Mouse (Mus musculus) cortical plate, adult 2 months (tissue): ENCODE results near the gene Micu1. TPM values are rescaled to one million over a fixed set of nuclear protein-coding genes. Genes with fewer than 3 reads are reported as not detected.

ENCODE experiments used
- H3K27ac ChIP-seq: fragments of 200-500 bp; 2 replicates; pipeline ENCODE4 v1.5.1; 2012; ENCODE audit warnings: low read length, control low read depth, inconsistent platforms; ENCODE audit not compliant: insufficient read depth
- H3K4me1 ChIP-seq: fragments of 200-500 bp; 2 replicates; pipeline ENCODE4 v1.6.1; 2011; ENCODE audit warnings: low read length; ENCODE audit not compliant: control insufficient read depth, insufficient read depth
- H3K4me3 ChIP-seq: fragments of 200-500 bp; 2 replicates; pipeline ENCODE4 v1.5.1; 2011; ENCODE audit warnings: mild to moderate bottlenecking, low read length, control low read depth; ENCODE audit not compliant: insufficient read depth
- CTCF ChIP-seq: fragments of 200-500 bp; IDR thresholded peaks from 2 replicates; pipeline ENCODE4 v1.5.1; 2011; ENCODE audit warnings: mild to moderate bottlenecking, control low read depth, low read length; ENCODE audit not compliant: insufficient read depth; ENCODE audit errors: extremely low read depth
- POLR2A ChIP-seq: fragments of 200-500 bp; IDR thresholded peaks from 2 replicates; pipeline ENCODE4 v1.6.1; 2011; ENCODE audit warnings: mild to moderate bottlenecking, low read length, control low read depth; ENCODE audit not compliant: insufficient read depth; ENCODE audit errors: extremely low read depth
- polyA plus RNA-seq: library from polyadenylated mRNA; depleted of rRNA; stranded (reverse); fragments of >200 nt; gene quantifications from 2 replicates; pipeline ENCODE4 v1.2.3, GENCODE M21; 2012

Gene Micu1
- polyA plus RNA-seq, 1 experiment: 144 TPM

DNA sequence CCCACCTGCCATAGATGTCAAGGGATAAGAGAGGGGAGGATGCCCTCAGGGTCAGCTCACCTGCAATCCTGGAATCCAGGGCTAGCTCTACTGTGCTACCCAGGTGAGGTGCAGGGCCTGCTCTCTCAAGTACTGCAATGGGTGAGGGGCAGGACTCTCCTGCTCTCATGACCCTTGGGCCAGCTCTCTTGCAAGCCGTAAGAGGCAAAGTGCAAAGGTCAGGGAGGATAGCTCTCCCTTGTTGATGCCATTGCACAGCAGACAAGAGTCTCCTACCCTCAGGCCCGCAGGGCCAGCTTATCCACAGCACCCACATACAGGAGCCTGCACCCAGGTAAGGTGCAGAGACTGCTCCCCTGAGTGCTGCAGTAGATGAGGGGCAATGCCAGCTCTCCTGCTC lies 15.2 kb upstream of the Micu1 start:
- no peak overlapping the region for H3K27ac ChIP-seq
- TF ChIP-seq POLR2A (no peak), CTCF (no peak)
- H3K4me1 ChIP-seq: no peaks in the 10 kb centered on the region
- no peak overlapping the region for H3K4me3 ChIP-seq

DNA sequence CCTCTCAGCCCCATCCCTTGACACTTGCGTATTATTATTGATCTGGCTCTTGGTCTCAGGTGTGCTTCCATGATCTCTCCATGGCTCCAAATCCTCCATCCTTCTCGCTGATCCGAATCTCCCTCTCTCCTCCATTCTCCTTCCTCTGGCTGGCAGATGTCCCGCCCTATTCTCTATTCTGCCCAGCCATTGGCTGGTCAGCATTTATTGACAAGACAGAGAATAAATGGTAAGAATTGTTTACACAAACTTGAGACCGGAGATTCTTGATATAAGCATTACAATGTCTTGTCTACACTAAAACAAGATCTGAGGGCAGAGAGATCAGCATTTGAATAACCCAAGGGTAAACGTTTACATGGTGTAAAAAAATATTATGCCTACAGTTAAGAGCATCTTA lies 12.4 kb upstream of the Micu1 start:
- Histone ChIP-seq H3K27ac (no peak overlapping the region), H3K4me1 (no peaks in the 10 kb centered on the region), H3K4me3 (no peak overlapping the region)
- TF ChIP-seq POLR2A (no peak), CTCF (no peak)

DNA sequence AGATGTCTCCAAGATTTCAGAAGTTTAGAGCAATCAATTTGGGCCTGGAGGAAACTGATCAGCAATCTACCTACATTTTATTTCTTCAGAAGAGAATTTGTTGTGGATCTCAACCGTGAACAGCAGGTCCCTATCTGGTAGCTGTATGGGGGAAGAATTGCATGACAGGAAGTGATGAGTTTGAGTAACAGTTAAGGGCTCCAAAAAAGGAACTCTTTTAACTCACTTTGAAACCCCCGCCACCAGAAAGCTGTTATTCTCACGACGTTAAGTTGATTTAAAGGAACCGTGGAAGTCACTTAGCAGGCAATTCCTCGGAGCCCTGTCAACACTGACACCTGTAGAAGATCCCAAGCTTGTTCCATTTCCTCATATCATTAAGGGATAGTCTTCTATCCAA lies 9.8 kb upstream of the Micu1 start:
- H3K4me1 ChIP-seq: no peaks in the 10 kb centered on the region
- no peak overlapping the region for H3K27ac ChIP-seq
- no peak for TF ChIP-seq CTCF
- TF ChIP-seq POLR2A: no peak
- no peak overlapping the region for H3K4me3 ChIP-seq

DNA sequence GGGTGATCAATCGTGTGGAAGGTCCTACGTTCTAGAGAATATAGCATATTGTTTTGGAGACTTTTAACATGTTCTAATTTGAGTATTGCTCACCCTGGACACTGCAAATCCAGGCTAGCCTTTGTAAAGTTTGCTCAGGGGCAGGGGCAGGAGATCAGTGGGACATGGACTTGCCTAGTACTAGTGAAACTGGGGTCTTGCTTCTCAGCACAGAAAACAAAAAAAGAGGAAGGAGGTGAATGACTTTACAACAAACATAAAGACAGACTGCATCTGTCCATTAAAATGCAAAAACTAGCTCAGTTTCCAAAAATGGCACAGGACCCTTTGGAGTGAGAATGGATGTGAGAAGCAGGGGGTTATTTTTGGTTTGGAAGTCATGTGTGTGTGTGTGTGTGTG lies 8.2 kb upstream of the Micu1 start:
- TF ChIP-seq CTCF (no peak), POLR2A (no peak)
- no peaks in the 10 kb centered on the region for H3K4me1 ChIP-seq
- H3K27ac ChIP-seq: no peak overlapping the region
- H3K4me3 ChIP-seq: no peak overlapping the region

DNA sequence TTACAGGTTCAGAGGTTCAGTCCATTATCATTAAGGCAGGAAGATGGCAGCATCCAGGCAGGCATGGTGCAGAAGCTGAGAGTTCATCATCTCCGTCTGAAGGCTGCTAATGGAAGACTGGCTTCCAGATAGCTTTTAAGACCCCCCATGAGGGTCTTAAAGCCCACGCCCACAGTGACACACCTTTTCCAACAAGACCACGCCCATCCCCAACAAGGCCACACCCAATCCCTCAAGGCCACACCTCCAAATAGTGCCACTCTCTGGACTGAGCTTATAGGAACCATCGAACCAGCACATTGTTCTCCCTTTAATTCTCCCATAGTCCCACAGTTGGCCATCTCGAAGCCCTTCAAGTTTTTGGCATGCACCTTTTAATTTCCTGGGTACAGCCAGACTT lies 2.8 kb upstream of the Micu1 start:
- Histone ChIP-seq H3K27ac (no peak overlapping the region), H3K4me3 (no peak overlapping the region), H3K4me1 (peaks cover 1% of the 10 kb centered on the region; the same call in 1 of the 2 replicates)
- TF ChIP-seq POLR2A: no peak
- TF ChIP-seq CTCF: no peak

DNA sequence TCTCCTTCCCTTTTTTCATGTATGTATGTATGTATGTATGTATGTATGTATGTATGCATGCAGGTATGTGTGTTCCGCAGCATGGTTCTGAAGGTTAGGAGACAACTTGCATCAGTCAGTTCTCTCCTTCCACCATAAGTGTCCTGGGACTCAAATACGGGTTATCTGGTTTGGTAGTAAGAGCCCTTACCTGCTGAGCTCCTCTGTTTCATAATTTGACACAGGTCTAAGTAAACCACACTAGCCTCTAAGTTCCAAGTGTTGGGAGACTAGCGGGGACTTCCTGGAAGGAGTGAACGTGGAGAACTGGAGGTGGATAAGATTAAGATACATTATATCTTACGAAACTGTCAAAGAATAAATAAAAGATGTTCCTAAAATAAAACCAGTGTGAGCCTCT lies 472 bp upstream of the Micu1 start:
- H3K27ac ChIP-seq: no peak overlapping the region
- no peak for TF ChIP-seq CTCF
- TF ChIP-seq POLR2A: no peak

DNA sequence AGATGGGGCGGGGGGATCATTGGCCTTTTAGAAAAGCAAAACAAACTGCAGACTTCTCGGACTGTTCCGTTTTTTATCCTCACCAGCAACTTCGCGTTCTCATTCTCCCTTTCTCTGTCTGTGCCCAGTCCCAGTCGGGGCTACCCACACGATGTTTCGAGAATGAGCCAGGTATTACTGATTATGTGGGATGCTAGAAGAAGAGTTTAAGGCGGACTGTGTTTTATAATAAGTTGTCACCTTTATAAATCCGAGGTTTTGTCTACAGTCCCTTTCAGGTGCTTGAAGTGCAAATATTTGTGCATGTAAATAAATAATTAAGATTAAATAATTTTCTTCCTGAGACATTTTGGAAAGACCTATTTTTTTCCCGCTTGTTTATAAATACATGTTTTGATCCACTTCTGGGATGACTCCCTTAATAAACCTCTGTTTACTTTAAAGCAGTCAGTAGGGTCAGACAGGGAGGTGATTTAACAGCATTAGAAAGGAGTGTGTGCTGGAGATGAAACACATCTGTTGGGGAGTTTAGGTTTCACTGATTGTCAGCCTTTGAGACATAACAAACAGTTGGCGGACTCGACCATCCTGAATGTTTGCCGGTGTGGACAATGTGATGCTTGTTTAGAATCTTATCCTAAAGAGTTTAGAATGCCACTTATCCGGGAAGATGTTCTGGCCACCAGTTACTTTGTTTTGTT lies 933 bp downstream of the Micu1 start:
- Histone ChIP-seq H3K27ac (no peak overlapping the region), H3K4me3 (peak overlapping the region; percentile 71), H3K4me1 (peaks cover 1% of the 10 kb centered on the region; the same call in 1 of the 2 replicates)
- TF ChIP-seq CTCF (no peak), POLR2A (no peak)

More for the DNA sequence above, 472 bp upstream of the Micu1 start:
- Histone ChIP-seq H3K4me3 (peak overlapping the region; percentile 71; the same call in 1 of the 2 replicates), H3K4me1 (peaks cover 1% of the 10 kb centered on the region; the same call in 1 of the 2 replicates)

DNA sequence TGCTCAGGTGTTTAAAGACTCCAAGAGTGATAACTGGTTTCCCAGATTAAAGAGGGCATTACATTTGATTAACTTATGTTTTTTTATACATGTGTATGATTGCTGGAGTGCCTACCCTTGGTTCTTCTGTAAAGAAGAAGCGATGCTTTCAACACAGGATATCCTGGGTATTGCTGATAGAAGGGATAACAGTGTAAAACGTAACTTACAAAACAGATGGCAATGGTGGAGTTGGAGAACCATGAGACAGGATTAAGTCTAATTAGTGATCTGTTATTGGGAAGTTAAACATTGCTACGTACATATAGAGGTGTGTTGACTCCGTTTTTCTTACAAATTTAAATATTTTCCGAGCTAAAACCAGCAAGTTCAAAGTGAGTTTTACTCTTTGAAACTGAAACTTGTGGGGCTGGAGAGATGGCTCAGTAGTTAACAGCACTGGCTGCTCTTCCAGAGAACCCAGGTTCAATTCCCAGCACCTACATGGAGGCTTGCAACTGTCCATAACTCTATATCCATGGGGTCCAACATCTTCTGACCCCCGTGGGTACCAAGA lies 4.8 kb downstream of the Micu1 start:
- Histone ChIP-seq H3K4me1 (peaks cover 1% of the 10 kb centered on the region; the same call in 1 of the 2 replicates), H3K4me3 (no peak overlapping the region), H3K27ac (no peak overlapping the region)
- TF ChIP-seq POLR2A: no peak
- TF ChIP-seq CTCF: no peak

DNA sequence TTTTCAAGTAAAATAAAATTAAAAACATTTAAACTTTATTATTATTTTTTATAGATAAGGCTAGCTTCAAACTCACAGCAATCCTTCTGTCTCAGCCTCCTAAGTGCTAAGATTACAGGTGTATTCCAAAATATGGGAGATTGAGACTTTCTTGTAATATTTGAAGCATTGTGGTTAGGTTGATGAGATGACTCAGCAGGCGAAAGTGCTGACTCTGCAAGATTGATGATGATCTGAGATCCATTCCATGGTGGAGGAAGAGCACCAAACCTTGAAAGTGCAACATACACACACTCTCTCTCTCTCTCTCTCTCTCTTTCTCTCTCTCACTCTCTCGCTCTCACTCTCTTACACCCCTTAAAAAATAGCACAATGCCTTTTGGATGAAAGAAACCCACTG lies 5.3 kb downstream of the Micu1 start:
- Histone ChIP-seq H3K4me3 (no peak overlapping the region), H3K4me1 (peaks cover 1% of the 10 kb centered on the region; the same call in 1 of the 2 replicates), H3K27ac (no peak overlapping the region)
- TF ChIP-seq POLR2A (no peak), CTCF (no peak)

DNA sequence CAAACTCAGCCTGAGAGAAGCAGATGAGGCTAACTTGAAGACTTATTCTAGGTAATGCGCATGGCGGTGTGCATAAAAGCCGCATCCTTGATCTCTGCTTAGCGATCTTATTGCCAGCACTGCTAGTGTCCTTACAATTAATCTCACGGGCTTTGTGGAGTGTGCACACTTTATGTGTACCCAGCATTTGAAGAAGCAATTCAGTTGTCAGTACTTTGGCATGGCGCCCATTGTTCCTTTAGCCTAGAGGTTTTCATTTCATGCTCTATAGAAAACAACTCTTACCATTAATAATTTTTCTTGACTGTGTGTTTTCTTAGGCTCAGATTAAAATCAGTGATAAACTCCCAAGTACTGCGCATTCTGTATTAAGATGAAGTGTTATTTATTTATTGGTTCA lies 7.0 kb downstream of the Micu1 start:
- H3K4me3 ChIP-seq: no peak overlapping the region
- TF ChIP-seq POLR2A (no peak), CTCF (no peak)
- H3K4me1 ChIP-seq: no peaks in the 10 kb centered on the region
- H3K27ac ChIP-seq: no peak overlapping the region
